Mouse (Mus musculus) liver, embryonic 12.5 days (tissue): ENCODE results near the gene Nceh1. TPM values are rescaled to one million over a fixed set of nuclear protein-coding genes. Genes with fewer than 3 reads are reported as not detected.

Experiments used
- ATAC-seq: fragments of 200-750 bp; cut with Nextera tagmentation; 2 replicates; pipeline ENCODE4 v1.8.0; 2017; ENCODE audit warnings: moderate number of reproducible peaks, mild to moderate bottlenecking, moderate library complexity
- H3K27ac ChIP-seq: fragments of 300-500 bp; sonication (generic); 2 replicates; pipeline ENCODE4 v1.5.1; 2016; ENCODE audit warnings: mild to moderate bottlenecking
- H3K27me3 ChIP-seq: fragments of 300-500 bp; sonication (generic); replicated peaks from 2 replicates; pipeline ENCODE4 v1.6.1; 2016; ENCODE audit warnings: mild to moderate bottlenecking, moderate library complexity
- H3K36me3 ChIP-seq: fragments of 300-500 bp; sonication (generic); 2 replicates; pipeline ENCODE4 v1.6.1; 2016; ENCODE audit warnings: mild to moderate bottlenecking, moderate library complexity
- H3K4me1 ChIP-seq: fragments of 300-500 bp; sonication (generic); 2 replicates; pipeline ENCODE4 v1.6.1; 2016
- H3K4me2 ChIP-seq: fragments of 300-500 bp; sonication (generic); 2 replicates; pipeline ENCODE4 v1.6.1; 2016; ENCODE audit warnings: mild to moderate bottlenecking, moderate library complexity
- H3K4me3 ChIP-seq: fragments of 300-500 bp; sonication (generic); 2 replicates; pipeline ENCODE4 v1.5.1; 2016; ENCODE audit warnings: mild to moderate bottlenecking, moderate library complexity
- H3K9ac ChIP-seq: fragments of 300-500 bp; sonication (generic); 2 replicates; pipeline ENCODE4 v1.6.1; 2016; ENCODE audit warnings: mild to moderate bottlenecking, moderate library complexity
- H3K9me3 ChIP-seq: fragments of 300-500 bp; sonication (generic); replicated peaks from 2 replicates; pipeline ENCODE4 v1.6.1; 2016; ENCODE audit warnings: mild to moderate bottlenecking, moderate library complexity
- WGBS: fragments of 180-500 bp; shearing (Covaris S2); methylation state at CpG from one replicate; pipeline ENCODE4 v1.1.7; 2016; ENCODE audit not compliant: insufficient replicate concordance; 5-methylcytosine and 5-hydroxymethylcytosine counted together
- polyA plus RNA-seq: library from polyadenylated mRNA; unstranded; fragments of >200 nt; fragmentation: Nextera tagmentation; extraction: Ambion mirVana; gene quantifications from 2 replicates; pipeline ENCODE4 v1.2.1, GENCODE M21; 2016

Gene Nceh1
- polyA plus RNA-seq, 1 experiment from 2014 or later = 2.8 TPM

GRCm38 (mm10) chr3:27319650-27320049 is 136.9 kb downstream of the Nceh1 start:
- Histone ChIP-seq H3K4me2 (no peak overlapping the region), H3K9ac (no peak overlapping the region), H3K36me3 (no peaks in the 10 kb centered on the region), H3K27me3 (no peaks in the 10 kb centered on the region), H3K9me3 (no peaks in the 10 kb centered on the region), H3K4me1 (no peaks in the 10 kb centered on the region), H3K4me3 (no peak overlapping the region), H3K27ac (no peak overlapping the region)
- WGBS = 90% methylated on average over 1 of the region's 1 CpGs
- ATAC-seq = no peak

GRCm38 (mm10) chr3:27320613-27321495 is 138.1 kb downstream of the Nceh1 start:
- H3K4me2 ChIP-seq = no peak overlapping the region
- no peaks in the 10 kb centered on the region for H3K27me3 ChIP-seq
- no peak overlapping the region for H3K27ac ChIP-seq
- WGBS = 65% methylated on average over 9 of the region's 9 CpGs
- no peaks in the 10 kb centered on the region for H3K9me3 ChIP-seq
- no peaks in the 10 kb centered on the region for H3K36me3 ChIP-seq
- H3K4me1 ChIP-seq = no peaks in the 10 kb centered on the region
- H3K4me3 ChIP-seq = no peak overlapping the region
- H3K9ac ChIP-seq = no peak overlapping the region
- ATAC-seq = no peak

GRCm38 (mm10) chr3:27322591-27322990 is 139.8 kb downstream of the Nceh1 start:
- no peak for ATAC-seq
- whole genome bisulfite sequencing = 66% methylated on average over 9 of the region's 9 CpGs
- no peaks in the 10 kb centered on the region for H3K4me1 ChIP-seq
- H3K4me2 ChIP-seq = no peak overlapping the region
- H3K27me3 ChIP-seq = no peaks in the 10 kb centered on the region
- H3K27ac ChIP-seq = no peak overlapping the region
- no peak overlapping the region for H3K4me3 ChIP-seq
- H3K9me3 ChIP-seq = no peaks in the 10 kb centered on the region
- no peak overlapping the region for H3K9ac ChIP-seq
- no peaks in the 10 kb centered on the region for H3K36me3 ChIP-seq

GRCm38 (mm10) chr3:27323551-27323950 is 140.8 kb downstream of the Nceh1 start:
- Histone ChIP-seq H3K9me3 (no peaks in the 10 kb centered on the region), H3K4me3 (no peak overlapping the region), H3K4me1 (no peaks in the 10 kb centered on the region), H3K9ac (no peak overlapping the region), H3K36me3 (no peaks in the 10 kb centered on the region), H3K27me3 (no peaks in the 10 kb centered on the region), H3K4me2 (no peak overlapping the region), H3K27ac (no peak overlapping the region)
- no peak for ATAC-seq
- WGBS = 62% methylated on average over 5 of the region's 5 CpGs

- no peak overlapping the region for H3K9ac ChIP-seq
- H3K4me1 ChIP-seq = no peaks in the 10 kb centered on the region
- H3K9me3 ChIP-seq = no peaks in the 10 kb centered on the region
- H3K36me3 ChIP-seq = no peaks in the 10 kb centered on the region
- H3K4me2 ChIP-seq = no peak overlapping the region
- no peak overlapping the region for H3K27ac ChIP-seq
- H3K4me3 ChIP-seq = no peak overlapping the region
- H3K27me3 ChIP-seq = no peaks in the 10 kb centered on the region
- no peak for ATAC-seq
- WGBS = 65% methylated on average over 4 of the region's 4 CpGs
Measured at GRCm38 (mm10) chr3:27326633-27327191, 143.9 kb downstream of the Nceh1 start.

- Histone ChIP-seq H3K4me1 (no peaks in the 10 kb centered on the region), H3K9me3 (no peaks in the 10 kb centered on the region), H3K9ac (no peak overlapping the region), H3K27ac (no peak overlapping the region), H3K4me2 (no peak overlapping the region), H3K4me3 (no peak overlapping the region), H3K27me3 (no peaks in the 10 kb centered on the region), H3K36me3 (no peaks in the 10 kb centered on the region)
- no peak for ATAC-seq
- 75% methylated on average over 5 of the region's 5 CpGs for WGBS
Measured at GRCm38 (mm10) chr3:27330706-27331105, 147.9 kb downstream of the Nceh1 start.

Other genes with a start within 250 kb of the Nceh1 start
- gene Ect2, start 29.1 kb upstream of the Nceh1 start, polyA plus RNA-seq = 45.4 TPM in 2 replicates
- 0.06 and 0.07 TPM in 2 replicates for gene Tnfsf10, start 134.1 kb downstream of the Nceh1 start, polyA plus RNA-seq
- gene Ghsr, start 188.4 kb downstream of the Nceh1 start, polyA plus RNA-seq = not detected in 2 replicates